Mouse (Mus musculus) cerebellum, adult 18-20 months (tissue): ENCODE data around the gene Fars2.

Experiments used
- DNase-seq, 2 experiments: peaks; one replicate each; pipeline ENCODE4 v3.0.0; 2021

Gene Fars2

DNA sequence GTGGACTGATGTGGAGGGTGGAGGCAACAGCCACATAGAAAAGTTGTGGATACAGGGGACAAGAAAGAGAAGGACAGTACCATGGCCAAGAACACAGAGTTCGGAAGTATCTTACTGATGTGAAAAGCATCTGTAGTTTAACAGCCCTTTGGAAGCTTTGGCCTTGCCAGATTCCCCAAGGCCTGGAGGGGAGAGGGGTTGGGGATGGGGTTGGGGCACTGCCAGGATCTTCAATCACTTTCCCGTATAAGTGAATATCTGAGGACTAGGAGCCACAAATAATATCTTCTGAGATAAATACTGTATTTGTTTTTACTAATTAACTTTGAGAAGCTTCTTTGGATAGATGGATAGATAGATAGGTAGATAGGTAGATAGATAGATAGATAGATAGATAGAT lies 351.8 kb downstream of the Fars2 start:
- no peak for DNase-seq

DNA sequence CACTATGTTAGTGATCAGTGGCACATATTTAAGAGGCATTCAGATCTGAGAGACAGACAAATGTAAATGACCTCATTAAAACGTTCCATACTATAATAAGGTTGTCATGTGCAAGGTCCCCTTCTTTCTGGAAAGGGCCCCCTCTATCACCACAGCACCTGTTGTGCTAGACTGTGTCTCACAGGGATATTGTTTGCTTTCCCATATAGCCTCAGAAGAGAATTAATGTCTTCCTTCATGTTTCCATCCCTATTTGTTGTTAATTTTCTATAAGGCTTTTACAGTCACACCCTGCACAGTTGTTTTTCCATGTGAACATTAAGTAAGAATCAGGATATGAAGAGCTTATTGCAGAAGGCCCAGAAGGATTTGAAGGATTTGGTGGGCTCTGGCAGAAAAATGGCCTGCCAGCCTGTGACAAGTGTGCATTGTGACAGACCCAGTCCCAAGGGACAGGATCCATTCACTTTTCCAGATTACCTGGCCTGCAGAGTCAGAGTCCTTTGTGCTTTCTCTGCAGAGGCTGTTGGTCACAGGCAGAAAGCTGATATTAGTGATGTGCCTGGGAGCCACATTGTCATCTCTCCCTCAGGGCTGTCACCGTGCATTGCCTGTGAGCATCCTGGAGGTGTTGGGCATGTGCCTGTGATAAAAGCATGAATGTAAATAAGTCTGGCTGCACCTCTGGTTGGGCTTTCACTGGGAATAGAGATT lies 352.4 kb downstream of the Fars2 start:
- no peak for DNase-seq

DNA sequence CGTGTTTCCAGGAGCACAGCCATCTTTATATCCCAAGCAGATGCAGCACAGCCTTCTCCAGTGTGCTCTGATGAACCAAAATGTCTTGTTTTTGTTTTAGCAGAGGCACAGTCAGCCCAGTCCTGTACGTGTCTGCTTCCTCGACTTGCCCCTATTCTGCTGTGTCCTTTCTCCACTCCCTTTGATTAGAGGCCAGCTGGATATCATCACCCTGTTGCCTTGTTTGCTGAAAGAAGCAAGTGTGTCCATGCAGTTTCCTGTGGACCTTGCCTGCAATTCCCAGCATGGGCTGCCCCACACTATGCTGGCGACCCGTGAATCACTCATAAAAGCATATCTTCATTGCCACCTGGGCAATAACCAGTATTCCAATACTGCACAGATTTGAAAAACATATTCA lies 360.4 kb downstream of the Fars2 start:
- no peak for DNase-seq

DNA sequence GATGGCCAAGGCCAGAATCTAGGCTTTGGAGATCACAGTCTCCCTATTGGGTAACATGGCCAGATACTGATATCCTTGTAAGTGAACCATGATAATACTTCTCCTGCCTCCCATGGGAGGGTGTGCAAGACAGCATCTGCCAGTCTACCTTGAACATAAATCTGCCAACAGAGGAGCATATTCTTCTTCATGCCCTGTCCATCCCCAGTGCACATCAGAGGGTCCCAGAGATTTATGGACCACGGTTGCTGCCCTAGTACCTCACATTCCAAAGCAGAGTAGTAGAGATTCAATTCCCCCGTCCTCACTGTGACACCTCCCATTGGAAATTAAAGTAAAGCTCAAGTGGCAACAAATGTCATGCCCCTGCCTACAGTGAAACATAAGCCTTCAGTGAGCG lies 361.0 kb downstream of the Fars2 start:
- DNase-seq = no peak

DNA sequence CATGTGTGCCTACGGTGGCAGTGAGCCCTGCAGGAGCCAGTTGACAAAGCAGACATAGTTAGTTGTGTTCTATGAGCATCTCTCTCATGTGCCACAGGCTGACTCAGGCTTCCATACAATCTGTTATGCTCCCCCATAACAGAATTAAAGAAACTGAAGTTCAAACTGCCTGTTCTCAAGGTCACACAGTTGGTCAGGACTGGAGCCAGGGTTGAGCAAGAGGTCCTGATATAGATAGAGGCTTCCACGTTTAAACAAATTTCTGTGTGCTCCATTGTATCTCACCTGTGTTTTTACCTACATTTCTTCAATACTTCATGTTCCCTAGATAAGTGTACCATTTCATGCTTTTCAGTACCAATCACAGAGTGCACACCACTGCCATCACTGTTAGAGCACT lies 362.9 kb downstream of the Fars2 start:
- DNase-seq = no peak

DNA sequence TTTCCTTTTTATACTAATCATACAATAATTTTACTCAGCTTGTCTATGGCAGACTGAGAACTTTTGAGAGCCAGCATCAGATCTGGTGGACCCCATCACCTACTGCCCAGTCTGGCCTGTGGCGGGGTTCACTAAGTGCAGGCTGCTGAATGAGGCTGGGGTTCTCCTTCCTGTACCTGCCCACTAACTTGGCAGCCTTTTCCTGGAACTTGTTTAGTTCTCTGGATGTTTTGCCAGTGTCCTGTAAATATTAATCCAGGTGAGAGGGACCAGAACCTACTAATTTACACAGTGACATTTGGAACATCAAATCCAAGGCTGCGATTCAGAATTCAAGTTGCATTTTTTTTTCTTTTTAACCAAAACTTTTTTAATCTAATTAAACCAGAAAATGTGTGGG lies 367.2 kb downstream of the Fars2 start:
- no peak for DNase-seq

DNA sequence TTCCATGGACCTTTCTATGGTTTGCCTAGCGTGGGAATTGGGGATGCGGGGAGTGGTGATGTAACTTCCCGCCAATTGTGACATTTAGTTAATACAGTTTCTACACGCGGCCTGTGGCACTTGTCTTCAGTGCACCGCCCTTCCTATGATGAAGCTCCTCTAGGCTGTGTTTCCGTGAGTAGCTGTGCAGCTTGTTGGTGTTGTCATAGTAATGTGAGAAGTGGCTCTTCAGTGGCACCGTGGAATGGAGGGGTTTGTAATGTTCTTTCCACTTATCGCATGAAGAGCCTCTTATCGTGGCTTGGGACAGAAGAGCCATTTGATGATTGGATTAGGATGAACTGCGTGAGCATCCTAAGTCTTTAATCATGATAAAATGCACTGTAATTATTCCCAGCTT lies 369.5 kb downstream of the Fars2 start:
- DNase-seq = no peak

DNA sequence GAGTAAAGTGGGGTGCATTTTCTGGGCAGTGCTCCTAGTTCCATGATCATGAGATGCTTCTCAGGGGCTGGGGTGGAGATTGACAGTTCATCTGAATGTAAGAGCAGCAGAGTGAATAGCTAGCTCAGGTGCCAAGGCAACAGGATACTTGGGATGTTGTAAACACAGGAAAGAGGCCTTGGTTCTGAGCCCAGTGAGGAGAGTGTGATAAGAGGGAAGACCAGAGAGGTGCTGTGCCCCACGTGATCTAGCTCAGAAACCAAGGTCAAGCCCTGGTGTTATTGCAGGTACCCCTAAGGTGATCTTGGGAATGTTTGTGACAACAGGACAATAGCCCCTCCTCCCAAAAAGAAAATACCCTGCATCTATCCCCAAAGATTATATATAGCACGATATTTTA lies 372.2 kb downstream of the Fars2 start:
- DNase-seq = no peak

DNA sequence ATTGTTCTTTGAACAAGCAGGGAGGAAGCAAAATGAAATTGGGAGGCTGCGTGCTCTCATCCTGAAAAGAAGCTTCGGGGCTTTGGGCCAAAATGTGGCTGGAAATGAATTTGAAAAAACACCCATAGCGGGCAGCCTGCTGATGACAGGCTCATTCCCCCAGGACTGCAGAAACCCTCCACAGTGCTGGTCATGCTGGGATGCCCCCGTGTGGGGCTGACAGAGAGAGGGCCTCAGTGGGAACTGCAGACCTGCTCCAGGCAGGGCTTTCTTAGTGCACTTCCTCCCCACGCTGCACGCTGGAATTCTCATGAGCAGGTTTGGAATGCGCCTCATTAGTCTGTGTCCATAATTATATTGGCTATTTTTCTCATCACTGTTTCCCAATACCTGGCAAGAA lies 373.4 kb downstream of the Fars2 start:
- DNase-seq = peak in 1 of 2 experiments; percentile 8

DNA sequence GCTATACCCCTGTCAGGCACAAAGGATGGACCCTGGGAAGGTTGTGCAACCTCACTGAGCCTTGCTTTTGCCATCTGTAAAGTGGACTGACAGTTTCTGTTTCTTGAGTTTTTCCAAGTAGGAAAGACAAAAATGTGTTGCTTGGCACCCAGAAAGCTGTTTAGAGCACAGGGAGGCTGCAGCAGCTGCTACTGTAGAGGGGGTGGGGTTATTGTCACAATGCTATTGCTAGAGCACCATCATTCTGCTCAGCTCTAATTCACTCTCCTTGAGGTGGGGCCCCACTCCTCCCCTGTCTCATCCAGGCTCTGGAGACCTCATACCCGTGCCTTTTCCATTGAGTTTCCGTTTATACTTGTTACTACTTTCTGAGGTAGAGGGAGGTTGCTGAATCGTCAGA lies 375.2 kb downstream of the Fars2 start:
- no peak for DNase-seq

DNA sequence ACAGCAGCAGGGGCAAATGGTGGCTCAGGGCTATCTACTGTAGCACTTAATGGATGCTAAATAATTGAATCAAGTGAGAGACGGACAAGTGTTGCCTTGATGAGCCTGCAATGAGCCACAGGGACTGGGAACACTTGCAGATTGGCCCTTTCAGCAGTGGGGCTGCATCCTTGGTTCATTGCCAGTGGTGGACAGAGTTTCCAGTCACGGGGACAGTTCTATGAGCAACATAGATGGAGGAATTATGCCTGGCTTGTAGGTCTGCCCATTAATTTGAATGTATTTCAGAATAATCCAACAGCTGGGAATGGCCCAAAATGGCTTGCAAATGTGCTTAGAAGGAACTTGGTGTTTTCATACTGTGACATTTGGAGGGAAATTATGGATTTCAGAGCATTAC lies 376.1 kb downstream of the Fars2 start:
- no peak for DNase-seq

DNA sequence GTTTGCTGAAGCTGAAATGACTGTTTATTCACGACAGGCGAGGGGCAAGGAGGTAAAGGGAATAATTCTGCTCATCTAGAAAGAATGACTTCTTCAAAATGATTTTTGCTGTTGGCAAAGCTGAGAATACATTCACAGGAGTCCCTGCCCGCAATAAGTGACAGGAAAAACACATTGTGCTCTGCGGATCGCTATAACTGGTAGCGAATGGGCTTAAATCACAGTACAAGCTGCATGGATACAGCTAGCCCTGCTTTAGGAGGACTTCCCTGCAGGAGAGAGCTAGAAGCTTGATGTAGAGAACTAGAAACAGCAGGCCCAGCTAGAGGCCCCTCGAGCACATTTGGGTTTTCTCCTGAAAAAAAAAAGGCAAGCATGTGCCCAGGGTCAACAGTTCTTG lies 376.6 kb downstream of the Fars2 start:
- no peak for DNase-seq

DNA sequence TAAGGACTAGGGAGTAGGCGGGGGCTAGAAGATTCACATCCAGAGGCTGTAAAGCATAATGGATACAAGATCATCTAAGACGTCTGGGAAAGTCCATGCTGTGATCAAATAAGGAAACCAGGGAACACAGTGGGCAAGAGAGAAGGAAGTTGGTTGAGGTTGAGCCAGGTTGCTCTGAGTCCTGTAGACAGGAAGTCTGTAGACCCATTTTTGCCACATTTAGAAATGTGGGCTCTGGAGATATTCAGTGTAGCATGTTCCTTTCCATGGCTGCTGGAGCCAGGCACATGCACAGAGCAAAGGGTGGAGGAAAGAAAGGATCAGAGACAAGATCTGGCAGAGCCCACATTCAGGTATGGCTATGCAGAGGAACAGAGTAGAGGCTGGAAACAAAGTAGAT lies 378.8 kb downstream of the Fars2 start:
- no peak for DNase-seq

DNA sequence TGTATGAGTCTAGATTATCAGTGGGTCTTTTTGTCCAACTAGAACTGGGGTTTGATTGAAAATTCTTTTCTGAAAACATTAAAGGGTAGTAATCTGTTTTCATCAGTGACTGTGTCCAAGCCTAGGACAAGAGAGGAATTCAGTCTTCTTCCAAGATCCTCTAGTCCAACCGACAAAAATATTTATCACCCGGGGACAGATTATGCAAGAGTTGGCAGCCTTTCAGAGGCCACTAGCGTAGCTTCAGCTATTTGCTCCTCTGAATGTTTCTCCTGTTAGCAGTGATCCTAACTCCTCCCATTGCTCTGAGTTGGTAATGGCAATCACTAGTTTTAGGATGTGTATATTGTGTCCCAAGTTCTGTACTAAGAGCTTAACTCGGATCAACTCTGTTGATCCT lies 380.1 kb downstream of the Fars2 start:
- peak; percentile 32 to 37 for DNase-seq

DNA sequence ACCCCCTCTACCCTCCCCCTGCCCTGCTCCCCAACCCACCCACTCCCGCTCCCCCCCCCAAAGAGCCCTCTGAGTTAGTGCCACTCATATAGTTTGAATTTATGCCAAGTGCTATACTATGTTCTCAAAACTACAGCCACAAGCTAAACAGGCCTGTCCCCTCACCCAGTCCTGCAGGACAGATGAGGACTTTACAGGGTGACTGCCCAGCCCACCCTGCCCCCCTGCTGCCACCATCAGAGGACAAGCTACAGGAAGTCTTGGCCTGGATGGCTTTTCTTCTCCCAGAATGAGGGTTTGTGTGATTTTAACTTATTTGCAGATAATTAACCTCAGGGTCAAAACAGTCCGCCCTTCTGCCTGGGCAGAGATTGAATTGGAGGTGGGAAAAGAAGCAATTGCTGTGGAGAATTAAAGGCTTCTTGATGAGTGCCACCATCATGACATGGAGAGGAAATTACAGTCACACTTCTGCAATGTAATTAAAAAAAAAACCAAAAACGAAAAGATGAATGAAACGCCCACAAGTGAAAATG lies 383.2 kb downstream of the Fars2 start:
- no peak for DNase-seq

DNA sequence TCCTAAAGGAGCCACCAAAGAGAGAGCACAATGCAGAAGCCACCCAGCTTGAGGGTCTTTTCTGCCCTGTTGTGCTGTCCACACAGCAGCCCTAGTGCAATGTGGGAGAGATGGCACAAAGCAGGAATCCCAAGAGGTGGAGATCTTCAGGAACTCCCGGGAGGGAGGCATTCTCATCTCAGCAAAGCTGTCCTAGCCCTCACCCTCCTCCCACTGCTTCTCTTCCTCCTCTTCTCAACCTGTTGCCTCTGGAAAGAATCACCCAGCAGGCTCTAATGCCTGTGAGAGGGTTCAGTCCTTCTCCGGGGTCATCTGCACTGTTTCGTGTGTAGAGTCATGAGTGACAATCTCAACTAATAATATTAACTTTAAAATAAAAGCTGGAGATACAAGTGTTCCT lies 386.3 kb downstream of the Fars2 start:
- no peak for DNase-seq

DNA sequence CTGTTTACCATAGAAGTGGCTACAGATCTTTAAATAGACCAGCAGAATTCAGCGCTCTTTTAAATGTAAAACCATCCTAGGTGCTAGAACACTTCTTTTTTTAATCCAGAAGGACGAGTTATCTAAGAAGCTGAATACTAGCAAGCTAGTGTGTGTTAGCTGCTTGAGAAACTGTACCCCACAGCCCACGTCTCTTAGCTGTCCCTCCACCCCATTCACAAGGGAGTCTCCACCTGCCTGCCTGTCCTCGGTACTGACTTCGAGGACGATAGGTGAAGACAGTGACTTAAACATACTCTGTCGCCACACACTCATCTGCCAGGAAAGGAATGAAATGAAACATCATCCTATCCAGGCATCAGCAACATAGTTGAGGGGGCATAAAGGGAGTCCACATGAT lies 386.8 kb downstream of the Fars2 start:
- DNase-seq = no peak

DNA sequence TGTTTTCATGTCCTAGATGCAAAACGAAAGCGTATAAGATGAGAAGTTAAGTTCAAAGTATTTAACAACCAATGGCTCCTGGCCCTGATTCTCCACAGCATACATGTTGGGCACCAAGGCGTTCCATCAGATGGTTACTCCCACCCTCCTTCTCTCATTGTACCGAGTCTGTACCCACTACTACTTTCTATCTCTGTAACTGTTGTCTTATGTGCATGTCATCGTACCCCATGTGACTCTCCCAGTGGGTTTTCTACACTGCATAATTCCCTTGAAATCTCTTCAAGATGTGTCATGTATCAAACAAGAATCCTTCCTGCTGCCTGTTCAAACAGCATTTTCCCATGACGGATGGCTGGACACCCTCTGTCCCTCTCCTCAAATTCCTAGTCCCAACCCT lies 388.5 kb downstream of the Fars2 start:
- no peak for DNase-seq

DNA sequence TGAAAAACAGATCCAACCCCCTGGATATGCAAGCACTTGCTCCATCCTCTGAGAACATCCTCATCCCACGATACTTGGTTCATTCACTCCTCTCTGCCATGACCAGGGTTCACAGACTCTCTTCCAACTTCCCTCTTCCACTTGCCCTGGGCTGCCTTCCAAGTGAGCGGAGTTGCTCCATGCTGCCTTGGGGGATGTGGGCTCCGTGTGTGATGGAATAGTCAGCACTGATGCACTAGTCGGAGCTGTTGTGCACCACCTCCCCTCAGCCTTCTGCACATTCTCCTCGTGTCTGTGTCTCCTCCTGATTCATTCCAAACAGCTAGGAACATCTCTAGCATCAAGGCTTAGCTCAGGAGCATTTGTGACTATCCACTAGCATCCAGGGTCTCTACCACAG lies 389.1 kb downstream of the Fars2 start:
- DNase-seq = peak; percentile 11 to 22

DNA sequence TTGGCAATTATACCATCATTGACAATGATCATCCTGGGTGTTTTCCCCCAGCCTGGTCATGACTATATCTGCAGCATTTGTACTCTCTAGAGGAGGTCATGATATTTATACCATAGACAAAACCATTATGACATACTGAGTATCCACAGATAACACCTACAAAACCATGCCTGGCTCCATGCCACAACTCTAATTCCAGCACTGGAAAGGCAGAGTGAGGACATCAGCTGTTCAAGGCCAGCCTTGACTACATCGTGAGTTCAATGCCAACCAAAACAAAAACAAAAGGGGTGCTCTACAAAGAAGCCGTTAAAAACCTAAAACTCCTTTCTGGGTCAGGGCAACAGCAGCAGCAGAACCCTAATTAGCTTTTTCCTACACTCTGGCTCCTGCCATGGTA lies 392.9 kb downstream of the Fars2 start:
- no peak for DNase-seq

DNA sequence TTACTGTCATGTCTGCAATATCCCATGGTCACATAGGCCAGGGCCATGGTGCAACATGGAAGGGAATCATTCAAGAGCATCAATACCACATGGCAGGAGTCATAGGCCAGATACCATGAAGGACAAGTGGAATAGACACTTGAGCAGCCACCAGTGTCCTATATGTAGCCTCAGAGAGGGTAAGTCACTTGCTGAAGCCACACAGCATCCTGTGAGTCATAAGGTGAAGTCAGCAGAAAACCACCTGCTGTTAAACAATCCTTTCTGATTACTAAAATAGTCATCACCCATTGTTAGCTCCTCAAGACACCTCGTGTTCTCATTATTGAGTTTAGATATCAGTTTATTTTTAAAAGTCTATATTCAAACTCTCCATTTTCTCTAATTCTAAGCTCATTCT lies 395.9 kb downstream of the Fars2 start:
- DNase-seq = no peak

DNA sequence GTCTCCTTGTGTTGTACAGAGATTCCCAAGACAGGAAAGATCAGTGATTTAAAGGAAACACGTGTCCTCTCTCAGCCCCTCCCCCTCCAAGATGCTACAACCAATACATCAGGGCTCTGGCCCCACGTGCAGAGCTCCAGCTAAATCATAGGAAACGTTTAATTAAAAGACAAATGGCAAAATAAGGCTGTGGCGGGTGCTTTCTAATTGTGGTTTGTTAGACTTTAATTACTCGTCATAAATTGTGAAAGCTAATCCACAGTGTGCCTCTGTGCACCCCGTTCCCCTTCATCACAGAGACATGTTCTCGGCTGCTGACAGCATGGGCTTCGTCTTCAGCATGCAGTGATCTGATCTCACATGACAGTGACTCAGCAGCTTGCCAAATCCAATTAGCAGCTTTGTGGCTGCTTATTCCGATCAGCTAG lies 400.9 kb downstream of the Fars2 start:
- no peak for DNase-seq

DNA sequence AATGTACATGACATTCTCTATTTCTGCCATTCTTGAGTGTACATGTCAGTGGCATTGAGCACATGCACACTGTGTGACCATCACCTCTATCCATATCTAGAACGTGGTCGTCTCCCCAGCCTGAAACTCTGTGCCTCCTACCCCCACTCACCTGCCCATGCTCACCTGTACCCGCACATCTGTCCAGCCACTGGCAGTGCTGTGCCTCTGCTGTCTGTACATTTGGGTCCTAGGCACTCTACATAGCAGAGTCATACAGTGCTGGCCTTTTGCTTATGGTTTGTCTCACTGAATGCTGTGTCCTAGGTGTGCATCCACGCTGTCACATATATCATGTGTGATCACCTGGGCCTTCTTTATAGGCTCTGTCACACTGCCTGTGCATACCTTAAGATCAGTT lies 410.5 kb downstream of the Fars2 start:
- no peak for DNase-seq

DNA sequence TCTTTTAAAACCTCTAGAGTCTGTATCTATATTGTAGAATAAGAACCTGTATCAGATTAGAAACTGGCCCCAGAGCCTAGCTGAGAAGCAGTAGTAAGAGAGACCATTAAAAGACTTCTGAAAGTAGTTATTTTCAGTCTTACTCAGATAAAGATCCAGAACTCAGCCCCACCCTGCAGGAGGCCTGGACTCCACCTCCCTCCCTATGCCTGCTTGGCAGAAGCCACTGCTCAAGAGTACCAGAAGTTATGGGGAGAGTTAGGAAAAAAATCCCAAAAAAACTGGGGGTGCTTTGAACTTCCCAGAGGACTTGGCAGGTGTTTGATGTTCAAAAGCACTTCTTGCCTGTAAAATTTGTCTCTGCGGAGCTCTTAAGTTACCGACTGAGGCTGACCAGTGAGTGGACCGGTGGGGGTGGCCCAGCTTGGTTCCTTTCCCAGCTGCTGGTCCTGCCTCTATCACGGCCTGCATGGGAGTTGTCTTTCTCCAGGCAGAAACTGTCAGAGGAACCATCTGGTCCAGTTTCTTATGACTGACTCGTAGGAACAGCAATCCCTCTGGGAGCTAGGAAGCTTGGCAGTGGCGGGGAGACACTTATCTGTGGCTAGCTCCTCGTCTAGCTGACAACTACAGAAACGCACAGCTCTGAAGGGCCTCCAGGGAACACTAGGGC lies 411.1 kb downstream of the Fars2 start:
- DNase-seq = no peak
